Mouse (Mus musculus) brain, embryonic 14.5 days (tissue): ENCODE results near the gene Ubash3b.

Source experiments
- CTCF ChIP-seq: fragments of 200-500 bp; IDR thresholded peaks from 2 replicates; pipeline ENCODE4 v1.5.1; 2012; ENCODE audit warnings: inconsistent platforms, mild to moderate bottlenecking, moderate library complexity, borderline replicate concordance; ENCODE audit not compliant: insufficient read depth, insufficient read length; ENCODE audit errors: extremely low read depth
- POLR2A ChIP-seq: fragments of 200-500 bp; IDR thresholded peaks from 2 replicates; pipeline ENCODE4 v1.6.1; 2012; ENCODE audit warnings: mild to moderate bottlenecking, inconsistent platforms, borderline replicate concordance; ENCODE audit not compliant: poor library complexity, insufficient read depth, insufficient read length, severe bottlenecking; ENCODE audit errors: extremely low read depth

GRCm38 (mm10) chr9:41119958-41120357 is 41.5 kb downstream of the Ubash3b start:
- TF ChIP-seq CTCF (no peak), POLR2A (no peak)
